Mouse (Mus musculus): ENCODE data around the gene Gm45785. TPM values are rescaled to one million over a fixed set of nuclear protein-coding genes. Genes with fewer than 3 reads are reported as not detected.

Gene Gm45785
- polyA plus RNA-seq, 1 experiment, result 0.46 TPM

GRCm38 (mm10) chr7:140780548-140780947 is 75.6 kb downstream of the Gm45785 start:
- Histone ChIP-seq H3K27ac (ENCODE audit: insufficient read depth, low read length) (no peak overlapping the region), H3K4me1 (ENCODE audit: control insufficient read depth, insufficient read depth, low read length) (no peaks in the 10 kb centered on the region), H3K4me3 (ENCODE audit: insufficient read depth, low read length) (no peak overlapping the region)
- TF ChIP-seq CTCF (IDR thresholded peaks at IDR 0.05; ENCODE audit: extremely low read depth, insufficient read depth, low read length), result no peak
- TF ChIP-seq POLR2A (IDR thresholded peaks at IDR 0.05; ENCODE audit: extremely low read depth, insufficient read depth, low read length), result no peak

Other genes starting within 250 kb of the Gm45785 start
- not detected in 2 replicates for gene Olfr61, start 227.4 kb downstream of the Gm45785 start, polyA plus RNA-seq (2012; rRNA removed)
- gene Olfr53, start 209.9 kb downstream of the Gm45785 start, polyA plus RNA-seq (2012; rRNA removed), result not detected in 2 replicates
- 0.04 and 0.11 TPM in 2 replicates for gene Olfr539, start 196.4 kb downstream of the Gm45785 start, polyA plus RNA-seq (2012; rRNA removed)
- gene Olfr45, start 174.4 kb downstream of the Gm45785 start, polyA plus RNA-seq (2012; rRNA removed), result not detected in 2 replicates
- not detected in 2 replicates for gene Olfr541, start 159.1 kb downstream of the Gm45785 start, polyA plus RNA-seq (2012; rRNA removed)
- gene Cyp2e1, start 92.6 kb downstream of the Gm45785 start, polyA plus RNA-seq (2012; rRNA removed), result 0.15 and 0.23 TPM in 2 replicates
- gene Syce1, start 68.5 kb downstream of the Gm45785 start, polyA plus RNA-seq (2012; rRNA removed), result 0.74 and 1.0 TPM in 2 replicates
- 17.5 and 21.4 TPM in 2 replicates for gene Zfp941, start 34.2 kb downstream of the Gm45785 start, polyA plus RNA-seq (2012; rRNA removed)
- 3.4 and 4.1 TPM in 2 replicates for gene Urah, start 21.3 kb downstream of the Gm45785 start, polyA plus RNA-seq (2012; rRNA removed)
- not detected in 2 replicates for gene Scgb1c1, start 10.8 kb downstream of the Gm45785 start, polyA plus RNA-seq (2012; rRNA removed)
- gene Odf3, start 8.5 kb downstream of the Gm45785 start, polyA plus RNA-seq (2012; rRNA removed), result 0.32 and 0.46 TPM in 2 replicates
- gene Ric8a, start 626 bp upstream of the Gm45785 start, polyA plus RNA-seq (2012; rRNA removed), result 79.5 and 89.3 TPM in 2 replicates
- 34.3 and 38.3 TPM in 2 replicates for gene Bet1l, start 1.2 kb upstream of the Gm45785 start, polyA plus RNA-seq (2012; rRNA removed)
- 96.6 and 103 TPM in 2 replicates for gene Psmd13, start 25.6 kb upstream of the Gm45785 start, polyA plus RNA-seq (2012; rRNA removed)
- gene Sirt3, start 26.0 kb upstream of the Gm45785 start, polyA plus RNA-seq (2012; rRNA removed), result 153 and 158 TPM in 2 replicates
- gene Cox8b, start 44.1 kb upstream of the Gm45785 start, polyA plus RNA-seq (2012; rRNA removed), result 1.2 and 1.3 TPM in 2 replicates
- gene Nlrp6, start 64.6 kb upstream of the Gm45785 start, polyA plus RNA-seq (2012; rRNA removed), result 0.44 and 0.54 TPM in 2 replicates
- 8.0 and 8.5 TPM in 2 replicates for gene Pgghg, start 85.1 kb upstream of the Gm45785 start, polyA plus RNA-seq (2012; rRNA removed)
- gene Ifitm5, start 94.0 kb upstream of the Gm45785 start, polyA plus RNA-seq (2012; rRNA removed), result 0.15 TPM in 1 of 2 replicates, not detected in the other
- gene Gm45717, start 99.6 kb upstream of the Gm45785 start, polyA plus RNA-seq (2012; rRNA removed), result not detected in 2 replicates
- gene Ifitm2, start 99.7 kb upstream of the Gm45785 start, polyA plus RNA-seq (2012; rRNA removed), result 47.7 and 48.0 TPM in 2 replicates
- 22.0 and 28.5 TPM in 2 replicates for gene Ifitm1, start 110.9 kb upstream of the Gm45785 start, polyA plus RNA-seq (2012; rRNA removed)
- gene Ifitm3, start 154.4 kb upstream of the Gm45785 start, polyA plus RNA-seq (2012; rRNA removed), result 50.4 and 59.6 TPM in 2 replicates
- gene Ifitm6, start 161.6 kb upstream of the Gm45785 start, polyA plus RNA-seq (2012; rRNA removed), result 0.74 and 1.3 TPM in 2 replicates
- not detected in 2 replicates for gene Gm17387, start 172.8 kb upstream of the Gm45785 start, polyA plus RNA-seq (2012; rRNA removed)
- 109 and 125 TPM in 2 replicates for gene B4galnt4, start 204.8 kb upstream of the Gm45785 start, polyA plus RNA-seq (2012; rRNA removed)
- 0.06 and 0.15 TPM in 2 replicates for gene Pkp3, start 221.9 kb upstream of the Gm45785 start, polyA plus RNA-seq (2012; rRNA removed)
- 4.0 and 4.3 TPM in 2 replicates for gene Sigirr, start 244.2 kb upstream of the Gm45785 start, polyA plus RNA-seq (2012; rRNA removed)

Data from cortical plate, adult 2 months (tissue).